Mouse (Mus musculus): ENCODE results near the gene Gm9837. TPM values are rescaled to one million over a fixed set of nuclear protein-coding genes. Genes with fewer than 3 reads are reported as not detected.
A peak's percentile ranks its signal among the peaks of the same experiment; 100 is the strongest.

Gene Gm9837
- not detected in 2 replicates for polyA plus RNA-seq (2016; fragmentation: Nextera tagmentation; extraction: Ambion mirVana)

GRCm38 (mm10) chr11:53469968-53470695 lies at the start of gene Gm9837:
Gene Gm9837 (minus strand): TSS chr11:53470479.
- no peaks in the 10 kb centered on the region for H3K36me3 ChIP-seq
- 4% methylated on average over 29 of the region's 29 CpGs for WGBS
- peak within 1 kb of the TSS; percentile 48 for H3K4me2 ChIP-seq (replicated peaks)
- peaks cover 17% of the 10 kb centered on the region for H3K4me1 ChIP-seq
- H3K4me3 ChIP-seq, result 0 out of 2 replicates have a peak within 1 kb of the TSS, but pooled peaks have one; percentile 6
- no peaks in the 10 kb centered on the region for H3K9me3 ChIP-seq
- H3K27ac ChIP-seq, result peak within 1 kb of the TSS; percentile 69
- 0 out of 2 replicates have a peak within 1 kb of the TSS, but pooled peaks have one; percentile 33 for H3K9ac ChIP-seq
- peak; percentile 70; the same call in 1 of the 2 replicates for ATAC-seq (ENCODE audit: insufficient number of reproducible peaks, insufficient read depth, low FRiP score, low TSS enrichment)
- peaks cover 63% of the 10 kb centered on the region for H3K27me3 ChIP-seq

- WGBS, result 4% methylated on average over 78 of the region's 79 CpGs
- H3K27me3 ChIP-seq, result no peaks in the 10 kb centered on the region
Measured at GRCm38 (mm10) chr11:53519207-53520121, 49.2 kb upstream of the Gm9837 start, which contains the start of gene Sept8. Gene Sept8 (plus strand): TSS chr11:53519257.

GRCm38 (mm10) chr11:53518759-53519158 lies 48.5 kb upstream of the Gm9837 start:
- H3K4me3 ChIP-seq, result no peak overlapping the region; the same call in 1 of the 2 replicates
- no peaks in the 10 kb centered on the region for H3K27me3 ChIP-seq
- no peak overlapping the region for H3K9ac ChIP-seq
- no peaks in the 10 kb centered on the region for H3K36me3 ChIP-seq
- H3K4me1 ChIP-seq, result peaks cover 23% of the 10 kb centered on the region
- ATAC-seq (ENCODE audit: insufficient number of reproducible peaks, insufficient read depth, low FRiP score, low TSS enrichment), result no peak
- H3K9me3 ChIP-seq, result no peaks in the 10 kb centered on the region
- H3K4me2 ChIP-seq (replicated peaks), result peak overlapping the region; percentile 86
- 52% methylated on average over 5 of the region's 5 CpGs for WGBS
- no peak overlapping the region for H3K27ac ChIP-seq

More at GRCm38 (mm10) chr11:53519207-53520121, 49.2 kb upstream of the Gm9837 start, which contains the start of gene Sept8:
- Histone ChIP-seq H3K4me2 (replicated peaks) (peak within 1 kb of the TSS; percentile 86), H3K4me1 (peaks cover 30% of the 10 kb centered on the region), H3K4me3 (peak within 1 kb of the TSS; percentile 77), H3K27ac (peak within 1 kb of the TSS; percentile 71), H3K36me3 (no peaks in the 10 kb centered on the region), H3K9ac (peak within 1 kb of the TSS; percentile 84), H3K9me3 (no peaks in the 10 kb centered on the region)
- ATAC-seq (ENCODE audit: insufficient number of reproducible peaks, insufficient read depth, low FRiP score, low TSS enrichment), result peak; percentile 80

- no peaks in the 10 kb centered on the region for H3K27me3 ChIP-seq
- peaks cover 16% of the 10 kb centered on the region for H3K4me1 ChIP-seq
- 59% methylated on average over 8 of the region's 8 CpGs for whole genome bisulfite sequencing
- H3K27ac ChIP-seq, result no peak overlapping the region
- no peak overlapping the region for H3K4me2 ChIP-seq (replicated peaks)
- H3K4me3 ChIP-seq, result no peak overlapping the region
- H3K9me3 ChIP-seq, result no peaks in the 10 kb centered on the region
- H3K36me3 ChIP-seq, result no peaks in the 10 kb centered on the region
- ATAC-seq (ENCODE audit: insufficient number of reproducible peaks, insufficient read depth, low FRiP score, low TSS enrichment), result no peak
- H3K9ac ChIP-seq, result no peak overlapping the region
Measured at GRCm38 (mm10) chr11:53516775-53517627, 46.7 kb upstream of the Gm9837 start.

- no peaks in the 10 kb centered on the region for H3K9me3 ChIP-seq
- WGBS, result 49% methylated on average over 5 of the region's 5 CpGs
- H3K9ac ChIP-seq, result no peak overlapping the region
- H3K4me2 ChIP-seq (replicated peaks), result no peak overlapping the region
- H3K27ac ChIP-seq, result no peak overlapping the region
- H3K4me1 ChIP-seq, result no peaks in the 10 kb centered on the region
- H3K36me3 ChIP-seq, result no peaks in the 10 kb centered on the region
- H3K27me3 ChIP-seq, result no peaks in the 10 kb centered on the region
- H3K4me3 ChIP-seq, result no peak overlapping the region
- ATAC-seq (ENCODE audit: insufficient number of reproducible peaks, insufficient read depth, low FRiP score, low TSS enrichment), result no peak
Measured at GRCm38 (mm10) chr11:53510351-53510750, 40.1 kb upstream of the Gm9837 start.

GRCm38 (mm10) chr11:53508591-53508990 lies 38.3 kb upstream of the Gm9837 start:
- WGBS, result 57% methylated on average over 3 of the region's 3 CpGs
- Histone ChIP-seq H3K4me3 (no peak overlapping the region), H3K27me3 (no peaks in the 10 kb centered on the region), H3K9me3 (no peaks in the 10 kb centered on the region), H3K4me1 (no peaks in the 10 kb centered on the region), H3K27ac (no peak overlapping the region), H3K36me3 (no peaks in the 10 kb centered on the region), H3K9ac (no peak overlapping the region), H3K4me2 (replicated peaks) (no peak overlapping the region)
- no peak for ATAC-seq (ENCODE audit: insufficient number of reproducible peaks, insufficient read depth, low FRiP score, low TSS enrichment)

- WGBS, result 67% methylated on average over 7 of the region's 7 CpGs
- Histone ChIP-seq H3K27me3 (no peaks in the 10 kb centered on the region), H3K36me3 (no peaks in the 10 kb centered on the region), H3K27ac (no peak overlapping the region), H3K4me3 (no peak overlapping the region), H3K9me3 (no peaks in the 10 kb centered on the region), H3K4me2 (replicated peaks) (no peak overlapping the region), H3K4me1 (no peaks in the 10 kb centered on the region), H3K9ac (no peak overlapping the region)
- no peak for ATAC-seq (ENCODE audit: insufficient number of reproducible peaks, insufficient read depth, low FRiP score, low TSS enrichment)
Measured at GRCm38 (mm10) chr11:53508152-53508551, 37.9 kb upstream of the Gm9837 start.

GRCm38 (mm10) chr11:53507098-53507805 lies 37.0 kb upstream of the Gm9837 start:
- WGBS, result 83% methylated on average over 9 of the region's 9 CpGs
- Histone ChIP-seq H3K4me3 (no peak overlapping the region), H3K9ac (no peak overlapping the region), H3K27me3 (no peaks in the 10 kb centered on the region), H3K4me1 (no peaks in the 10 kb centered on the region), H3K9me3 (no peaks in the 10 kb centered on the region), H3K36me3 (no peaks in the 10 kb centered on the region), H3K4me2 (replicated peaks) (no peak overlapping the region), H3K27ac (no peak overlapping the region)
- no peak for ATAC-seq (ENCODE audit: insufficient number of reproducible peaks, insufficient read depth, low FRiP score, low TSS enrichment)

- no peak for ATAC-seq (ENCODE audit: insufficient number of reproducible peaks, insufficient read depth, low FRiP score, low TSS enrichment)
- H3K27me3 ChIP-seq, result no peaks in the 10 kb centered on the region
Measured at GRCm38 (mm10) chr11:53505026-53505663, 34.9 kb upstream of the Gm9837 start.

GRCm38 (mm10) chr11:53504376-53504775 lies 34.1 kb upstream of the Gm9837 start:
- 83% methylated on average over 8 of the region's 8 CpGs for whole genome bisulfite sequencing
- no peak for ATAC-seq (ENCODE audit: insufficient number of reproducible peaks, insufficient read depth, low FRiP score, low TSS enrichment)
- peaks cover 9% of the 10 kb centered on the region for H3K4me1 ChIP-seq
- no peak overlapping the region for H3K4me2 ChIP-seq (replicated peaks)
- H3K27ac ChIP-seq, result no peak overlapping the region
- no peaks in the 10 kb centered on the region for H3K27me3 ChIP-seq
- H3K9me3 ChIP-seq, result no peaks in the 10 kb centered on the region
- H3K36me3 ChIP-seq, result no peaks in the 10 kb centered on the region
- H3K4me3 ChIP-seq, result no peak overlapping the region
- no peak overlapping the region for H3K9ac ChIP-seq

More at GRCm38 (mm10) chr11:53505026-53505663, 34.9 kb upstream of the Gm9837 start:
- Histone ChIP-seq H3K4me2 (replicated peaks) (no peak overlapping the region), H3K9ac (no peak overlapping the region), H3K4me1 (peaks cover 9% of the 10 kb centered on the region), H3K36me3 (no peaks in the 10 kb centered on the region), H3K27ac (no peak overlapping the region), H3K9me3 (no peaks in the 10 kb centered on the region), H3K4me3 (no peak overlapping the region)
- 62% methylated on average over 5 of the region's 5 CpGs for WGBS
